Mouse (Mus musculus): ENCODE data around the gene Plod2. TPM values are rescaled to one million over a fixed set of nuclear protein-coding genes. Genes with fewer than 3 reads are reported as not detected.

Plod2 gene
- polyA plus RNA-seq, 1 experiment from 2014 or later = 12.1 TPM

DNA sequence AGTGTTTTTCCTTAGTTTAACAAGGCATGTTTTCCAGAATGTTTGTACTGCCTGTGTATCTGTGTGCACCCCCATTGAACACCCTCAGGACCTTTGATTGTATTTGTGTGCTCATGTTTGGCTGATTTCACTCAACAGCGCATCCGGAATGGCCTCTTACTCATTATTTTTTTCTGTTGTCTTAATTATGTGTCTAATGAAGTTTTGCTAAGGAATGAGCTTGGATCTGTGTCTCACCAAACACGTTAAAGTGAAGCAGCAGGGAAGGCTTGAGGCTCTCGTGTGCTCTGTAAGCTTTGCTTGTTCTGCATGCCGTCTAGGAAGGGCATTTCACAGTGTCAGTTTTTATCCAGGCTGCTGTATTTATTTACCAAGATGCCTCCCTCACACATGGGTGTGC, 59.5 kb downstream of the Plod2 start:
- Histone ChIP-seq H3K4me1 (ENCODE audit: control insufficient read depth, insufficient read depth, low read length) (no peaks in the 10 kb centered on the region), H3K9me3 (replicated peaks; ENCODE audit: control insufficient read depth, low read length, poor library complexity, severe bottlenecking) (no peaks in the 10 kb centered on the region), H3K27me3 (ENCODE audit: control insufficient read depth, insufficient read depth, low read depth, low read length) (no peaks in the 10 kb centered on the region), H3K9ac (ENCODE audit: low read depth, low read length) (no peak overlapping the region), H3K4me2 (ENCODE audit: low read length) (no peak overlapping the region), H3K27ac (ENCODE audit: low read length) (no peak overlapping the region), H3K4me3 (ENCODE audit: low read depth, low read length) (no peak overlapping the region), H3K36me3 (ENCODE audit: control insufficient read depth, insufficient read depth, low read length) (no peaks in the 10 kb centered on the region)
- WGBS = 77% methylated on average over 5 of the region's 5 CpGs
- no peak for ATAC-seq

DNA sequence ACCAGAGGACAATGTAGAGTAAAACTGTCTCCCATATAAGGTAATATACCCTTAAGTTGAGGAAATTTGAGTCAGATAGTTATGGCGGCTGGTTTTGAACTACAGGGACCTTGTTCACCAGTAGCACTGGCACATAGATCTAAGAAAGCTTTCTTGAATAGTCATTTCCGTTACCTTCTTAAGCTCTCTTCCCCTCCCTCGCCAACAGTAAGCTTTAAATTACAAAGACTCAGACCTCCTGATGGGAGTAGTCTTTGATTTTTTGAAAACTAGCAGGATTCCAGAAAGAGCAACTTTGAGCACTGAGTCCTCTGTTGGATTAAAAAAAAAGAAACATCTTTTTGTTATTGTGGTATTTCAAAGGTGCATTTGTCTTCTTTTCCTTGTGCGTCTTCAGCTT, 61.5 kb downstream of the Plod2 start:
- no peaks in the 10 kb centered on the region for H3K36me3 ChIP-seq (ENCODE audit: control insufficient read depth, insufficient read depth, low read length)
- H3K4me3 ChIP-seq (ENCODE audit: low read depth, low read length) = no peak overlapping the region
- no peak overlapping the region for H3K9ac ChIP-seq (ENCODE audit: low read depth, low read length)
- no peak overlapping the region for H3K27ac ChIP-seq (ENCODE audit: low read length)
- H3K4me2 ChIP-seq (ENCODE audit: low read length) = no peak overlapping the region
- H3K4me1 ChIP-seq (ENCODE audit: control insufficient read depth, insufficient read depth, low read length) = no peaks in the 10 kb centered on the region
- H3K27me3 ChIP-seq (ENCODE audit: control insufficient read depth, insufficient read depth, low read depth, low read length) = no peaks in the 10 kb centered on the region
- ATAC-seq = no peak
- WGBS = 51% methylated on average over 4 of the region's 4 CpGs
- H3K9me3 ChIP-seq (replicated peaks; ENCODE audit: control insufficient read depth, low read length, poor library complexity, severe bottlenecking) = no peaks in the 10 kb centered on the region

DNA sequence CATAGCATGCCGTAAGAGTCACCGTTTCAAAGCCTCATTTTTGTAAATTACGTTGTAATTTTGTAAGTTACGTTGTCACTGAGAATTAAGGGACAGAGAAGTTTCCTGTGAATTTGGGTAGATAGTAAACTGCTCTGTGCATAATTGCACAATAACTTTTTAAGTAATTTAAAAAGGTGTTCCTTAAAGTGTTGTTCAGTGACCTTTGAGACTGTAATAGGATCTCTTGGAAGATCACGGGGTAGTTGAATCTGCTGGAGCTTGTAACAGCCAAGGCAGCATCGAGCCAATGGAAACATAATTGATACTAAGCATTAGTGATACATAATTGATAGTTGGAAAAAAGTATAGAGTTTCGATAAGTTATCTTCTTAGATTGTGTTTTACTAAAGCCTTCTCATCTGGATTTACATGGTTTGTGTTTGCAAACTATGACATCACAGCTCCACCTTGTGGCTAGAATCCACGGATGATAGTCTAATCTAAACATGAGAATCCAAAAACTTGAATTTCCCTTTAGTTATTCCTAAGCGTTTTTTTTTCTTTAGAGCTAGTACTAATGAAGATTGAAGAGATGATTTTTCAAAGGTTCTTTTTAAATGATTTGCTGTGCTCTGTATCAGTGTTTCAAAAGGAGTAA, 68.7 kb downstream of the Plod2 start:
- Histone ChIP-seq H3K4me3 (ENCODE audit: low read depth, low read length) (no peak overlapping the region), H3K36me3 (ENCODE audit: control insufficient read depth, insufficient read depth, low read length) (no peaks in the 10 kb centered on the region), H3K4me2 (ENCODE audit: low read length) (no peak overlapping the region), H3K27ac (ENCODE audit: low read length) (no peak overlapping the region), H3K4me1 (ENCODE audit: control insufficient read depth, insufficient read depth, low read length) (no peaks in the 10 kb centered on the region), H3K27me3 (ENCODE audit: control insufficient read depth, insufficient read depth, low read depth, low read length) (no peaks in the 10 kb centered on the region), H3K9ac (ENCODE audit: low read depth, low read length) (no peak overlapping the region), H3K9me3 (replicated peaks; ENCODE audit: control insufficient read depth, low read length, poor library complexity, severe bottlenecking) (no peaks in the 10 kb centered on the region)
- ATAC-seq = no peak
- WGBS = 69% methylated on average over 9 of the region's 9 CpGs

DNA sequence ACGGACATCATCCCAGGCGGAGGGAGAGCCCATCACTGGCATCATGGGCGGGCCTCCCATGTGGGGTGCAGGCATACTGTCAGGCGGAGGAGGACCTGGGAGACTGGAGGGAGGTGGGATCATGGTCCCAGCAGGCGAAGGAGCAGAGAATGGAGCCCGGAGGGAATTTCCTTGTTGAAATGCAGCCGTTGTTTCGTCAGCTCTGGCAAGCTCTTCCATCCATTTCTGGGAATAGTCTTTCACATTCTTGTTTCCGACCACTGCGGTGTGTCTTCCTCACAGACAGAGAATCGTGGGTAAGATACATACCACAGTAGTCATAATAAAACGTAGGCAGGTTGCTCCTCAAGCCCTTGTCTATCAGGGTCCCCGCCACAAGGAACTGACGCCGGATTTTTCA, 70.6 kb downstream of the Plod2 start:
- no peaks in the 10 kb centered on the region for H3K27me3 ChIP-seq (ENCODE audit: control insufficient read depth, insufficient read depth, low read depth, low read length)
- WGBS = 92% methylated on average over 15 of the region's 15 CpGs
- ATAC-seq = no peak

DNA sequence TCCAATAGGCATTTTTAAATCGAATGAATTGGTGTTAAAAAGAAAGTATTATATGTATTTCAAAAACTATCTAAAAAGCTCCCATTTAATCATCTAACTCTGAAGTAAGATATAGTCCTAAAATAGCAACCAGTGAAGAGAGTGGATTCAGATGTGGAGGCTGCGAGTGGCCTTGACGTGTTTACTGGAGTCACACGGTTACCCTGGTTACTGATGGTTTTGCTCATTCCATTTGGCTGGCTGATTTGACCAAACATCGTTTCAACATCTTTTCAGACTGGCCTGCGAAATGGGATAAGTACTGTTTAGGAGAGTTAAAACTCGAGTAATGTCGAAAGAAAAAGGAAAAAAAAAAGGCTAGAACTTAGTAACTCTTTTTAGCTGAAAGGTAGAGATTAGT, 71.2 kb downstream of the Plod2 start:
- Histone ChIP-seq H3K4me1 (ENCODE audit: control insufficient read depth, insufficient read depth, low read length) (no peaks in the 10 kb centered on the region), H3K4me3 (ENCODE audit: low read depth, low read length) (no peak overlapping the region), H3K4me2 (ENCODE audit: low read length) (no peak overlapping the region), H3K9ac (ENCODE audit: low read depth, low read length) (no peak overlapping the region), H3K36me3 (ENCODE audit: control insufficient read depth, insufficient read depth, low read length) (no peaks in the 10 kb centered on the region), H3K27me3 (ENCODE audit: control insufficient read depth, insufficient read depth, low read depth, low read length) (no peaks in the 10 kb centered on the region), H3K9me3 (replicated peaks; ENCODE audit: control insufficient read depth, low read length, poor library complexity, severe bottlenecking) (no peaks in the 10 kb centered on the region), H3K27ac (ENCODE audit: low read length) (no peak overlapping the region)
- no peak for ATAC-seq
- 68% methylated on average over 8 of the region's 8 CpGs for WGBS

More for the DNA sequence above, 70.6 kb downstream of the Plod2 start:
- H3K4me3 ChIP-seq (ENCODE audit: low read depth, low read length) = no peak overlapping the region
- no peak overlapping the region for H3K9ac ChIP-seq (ENCODE audit: low read depth, low read length)
- no peaks in the 10 kb centered on the region for H3K36me3 ChIP-seq (ENCODE audit: control insufficient read depth, insufficient read depth, low read length)
- no peak overlapping the region for H3K27ac ChIP-seq (ENCODE audit: low read length)
- H3K9me3 ChIP-seq (replicated peaks; ENCODE audit: control insufficient read depth, low read length, poor library complexity, severe bottlenecking) = no peaks in the 10 kb centered on the region
- no peaks in the 10 kb centered on the region for H3K4me1 ChIP-seq (ENCODE audit: control insufficient read depth, insufficient read depth, low read length)
- no peak overlapping the region for H3K4me2 ChIP-seq (ENCODE audit: low read length)

DNA sequence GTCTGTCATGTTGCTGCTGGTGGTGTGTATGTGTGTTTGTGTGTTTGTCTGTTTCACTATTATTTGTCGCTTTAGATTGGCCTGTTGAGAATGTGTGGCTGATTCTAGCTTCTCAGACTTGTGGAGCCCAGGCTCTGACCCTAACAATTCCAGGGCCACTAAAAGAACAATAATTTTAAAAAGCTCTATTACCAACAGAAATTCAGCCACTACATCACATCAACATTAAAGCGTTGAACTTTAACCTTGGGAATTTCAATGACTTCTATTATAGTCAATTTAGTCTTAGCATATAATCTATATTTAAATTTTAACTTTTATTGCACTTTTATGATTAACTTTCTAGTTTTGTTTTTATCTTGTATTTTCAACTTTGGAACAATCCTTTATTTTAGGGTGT, 74.4 kb downstream of the Plod2 start:
- no peaks in the 10 kb centered on the region for H3K4me1 ChIP-seq (ENCODE audit: control insufficient read depth, insufficient read depth, low read length)
- no peak overlapping the region for H3K9ac ChIP-seq (ENCODE audit: low read depth, low read length)
- 96% methylated on average over 2 of the region's 2 CpGs for WGBS
- no peak for ATAC-seq
- no peak overlapping the region for H3K27ac ChIP-seq (ENCODE audit: low read length)
- H3K4me2 ChIP-seq (ENCODE audit: low read length) = no peak overlapping the region
- no peaks in the 10 kb centered on the region for H3K27me3 ChIP-seq (ENCODE audit: control insufficient read depth, insufficient read depth, low read depth, low read length)
- no peaks in the 10 kb centered on the region for H3K36me3 ChIP-seq (ENCODE audit: control insufficient read depth, insufficient read depth, low read length)
- H3K4me3 ChIP-seq (ENCODE audit: low read depth, low read length) = no peak overlapping the region
- no peaks in the 10 kb centered on the region for H3K9me3 ChIP-seq (replicated peaks; ENCODE audit: control insufficient read depth, low read length, poor library complexity, severe bottlenecking)

DNA sequence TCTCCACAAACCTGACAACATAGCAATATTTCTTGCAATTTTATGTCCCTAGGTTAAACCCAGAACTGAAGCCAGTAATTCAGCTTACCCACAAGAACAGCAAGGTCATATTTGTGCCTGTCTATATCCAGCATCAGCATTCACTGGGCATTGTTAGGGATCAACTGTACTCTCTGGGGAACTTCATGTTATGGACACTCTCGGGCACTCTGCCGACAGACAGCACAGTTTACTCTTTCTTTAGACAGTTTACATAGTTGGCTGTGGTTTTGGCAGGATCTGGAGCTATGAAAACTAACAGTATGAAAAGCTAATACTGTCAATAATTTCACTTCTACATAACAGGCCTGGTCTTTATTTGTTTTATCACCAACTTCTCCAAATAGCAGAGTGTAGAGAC, 75.4 kb downstream of the Plod2 start:
- H3K4me3 ChIP-seq (ENCODE audit: low read depth, low read length) = no peak overlapping the region
- H3K36me3 ChIP-seq (ENCODE audit: control insufficient read depth, insufficient read depth, low read length) = no peaks in the 10 kb centered on the region
- H3K4me2 ChIP-seq (ENCODE audit: low read length) = no peak overlapping the region
- WGBS = 87% methylated on average over 2 of the region's 2 CpGs
- H3K4me1 ChIP-seq (ENCODE audit: control insufficient read depth, insufficient read depth, low read length) = no peaks in the 10 kb centered on the region
- ATAC-seq = no peak
- H3K9me3 ChIP-seq (replicated peaks; ENCODE audit: control insufficient read depth, low read length, poor library complexity, severe bottlenecking) = no peaks in the 10 kb centered on the region
- no peak overlapping the region for H3K27ac ChIP-seq (ENCODE audit: low read length)
- no peak overlapping the region for H3K9ac ChIP-seq (ENCODE audit: low read depth, low read length)
- H3K27me3 ChIP-seq (ENCODE audit: control insufficient read depth, insufficient read depth, low read depth, low read length) = no peaks in the 10 kb centered on the region

DNA sequence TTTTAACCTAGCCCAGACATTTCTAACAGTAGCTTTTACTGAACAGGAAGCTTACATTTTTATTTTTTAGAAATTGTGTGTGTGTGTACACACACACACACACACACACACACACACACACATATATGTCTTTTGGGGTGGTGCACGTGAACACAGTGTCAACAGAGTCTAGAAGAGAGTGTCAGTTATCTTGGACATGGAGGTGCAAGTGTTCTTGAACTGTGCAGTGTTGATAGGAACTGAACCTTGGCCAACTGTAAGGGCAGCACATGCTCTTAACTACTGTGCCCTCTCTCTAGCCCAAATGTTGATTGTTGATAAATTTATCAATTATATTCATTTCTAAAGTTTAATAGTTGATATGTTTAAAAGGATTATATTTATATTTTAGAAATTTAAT, 78.1 kb downstream of the Plod2 start:
- Histone ChIP-seq H3K4me3 (ENCODE audit: low read depth, low read length) (no peak overlapping the region), H3K4me2 (ENCODE audit: low read length) (no peak overlapping the region), H3K4me1 (ENCODE audit: control insufficient read depth, insufficient read depth, low read length) (no peaks in the 10 kb centered on the region), H3K9ac (ENCODE audit: low read depth, low read length) (no peak overlapping the region), H3K9me3 (replicated peaks; ENCODE audit: control insufficient read depth, low read length, poor library complexity, severe bottlenecking) (no peaks in the 10 kb centered on the region), H3K36me3 (ENCODE audit: control insufficient read depth, insufficient read depth, low read length) (no peaks in the 10 kb centered on the region), H3K27ac (ENCODE audit: low read length) (no peak overlapping the region), H3K27me3 (ENCODE audit: control insufficient read depth, insufficient read depth, low read depth, low read length) (no peaks in the 10 kb centered on the region)
- no peak for ATAC-seq
- 91% methylated on average over 1 of the region's 1 CpGs for WGBS

DNA sequence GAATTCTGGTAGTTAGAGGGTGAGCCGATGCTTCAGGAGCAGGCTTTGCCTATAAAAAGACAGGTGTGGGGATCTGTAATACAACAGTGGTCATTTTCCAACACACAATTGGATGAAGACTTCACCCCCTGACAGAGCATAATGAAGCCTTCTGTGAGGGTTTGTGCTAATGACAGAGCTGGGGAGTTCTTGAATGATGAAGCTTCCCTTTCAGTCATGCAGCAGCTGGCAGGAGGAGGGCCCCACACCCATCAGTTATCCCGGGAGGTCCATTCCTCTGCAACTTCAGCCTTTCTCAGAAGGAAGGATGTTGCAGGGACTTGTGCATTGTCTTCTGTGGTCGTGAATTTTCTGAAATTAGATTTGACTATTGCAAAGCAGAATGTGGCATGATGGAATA, 79.2 kb downstream of the Plod2 start:
- no peaks in the 10 kb centered on the region for H3K36me3 ChIP-seq (ENCODE audit: control insufficient read depth, insufficient read depth, low read length)
- H3K27ac ChIP-seq (ENCODE audit: low read length) = no peak overlapping the region
- no peaks in the 10 kb centered on the region for H3K27me3 ChIP-seq (ENCODE audit: control insufficient read depth, insufficient read depth, low read depth, low read length)
- H3K4me3 ChIP-seq (ENCODE audit: low read depth, low read length) = no peak overlapping the region
- no peak for ATAC-seq
- no peaks in the 10 kb centered on the region for H3K4me1 ChIP-seq (ENCODE audit: control insufficient read depth, insufficient read depth, low read length)
- no peaks in the 10 kb centered on the region for H3K9me3 ChIP-seq (replicated peaks; ENCODE audit: control insufficient read depth, low read length, poor library complexity, severe bottlenecking)
- H3K9ac ChIP-seq (ENCODE audit: low read depth, low read length) = no peak overlapping the region
- WGBS = 57% methylated on average over 3 of the region's 3 CpGs
- no peak overlapping the region for H3K4me2 ChIP-seq (ENCODE audit: low read length)

All from midbrain, embryonic 16.5 days (tissue).